Mouse (Mus musculus) liver, embryonic 12.5 days (tissue): ENCODE measurements around the gene Gpr3. TPM values are rescaled to one million over a fixed set of nuclear protein-coding genes. Genes with fewer than 3 reads are reported as not detected.

Experiments used
- ATAC-seq: fragments of 200-750 bp; cut with Nextera tagmentation; 2 replicates; pipeline ENCODE4 v1.8.0; 2017; ENCODE audit warnings: moderate number of reproducible peaks, mild to moderate bottlenecking, moderate library complexity
- H3K27ac ChIP-seq: fragments of 300-500 bp; sonication (generic); 2 replicates; pipeline ENCODE4 v1.5.1; 2016; ENCODE audit warnings: mild to moderate bottlenecking
- H3K27me3 ChIP-seq: fragments of 300-500 bp; sonication (generic); replicated peaks from 2 replicates; pipeline ENCODE4 v1.6.1; 2016; ENCODE audit warnings: mild to moderate bottlenecking, moderate library complexity
- H3K36me3 ChIP-seq: fragments of 300-500 bp; sonication (generic); 2 replicates; pipeline ENCODE4 v1.6.1; 2016; ENCODE audit warnings: mild to moderate bottlenecking, moderate library complexity
- H3K4me1 ChIP-seq: fragments of 300-500 bp; sonication (generic); 2 replicates; pipeline ENCODE4 v1.6.1; 2016
- H3K4me2 ChIP-seq: fragments of 300-500 bp; sonication (generic); 2 replicates; pipeline ENCODE4 v1.6.1; 2016; ENCODE audit warnings: mild to moderate bottlenecking, moderate library complexity
- H3K4me3 ChIP-seq: fragments of 300-500 bp; sonication (generic); 2 replicates; pipeline ENCODE4 v1.5.1; 2016; ENCODE audit warnings: mild to moderate bottlenecking, moderate library complexity
- H3K9ac ChIP-seq: fragments of 300-500 bp; sonication (generic); 2 replicates; pipeline ENCODE4 v1.6.1; 2016; ENCODE audit warnings: mild to moderate bottlenecking, moderate library complexity
- H3K9me3 ChIP-seq: fragments of 300-500 bp; sonication (generic); replicated peaks from 2 replicates; pipeline ENCODE4 v1.6.1; 2016; ENCODE audit warnings: mild to moderate bottlenecking, moderate library complexity
- WGBS: fragments of 180-500 bp; shearing (Covaris S2); methylation state at CpG from one replicate; pipeline ENCODE4 v1.1.7; 2016; ENCODE audit not compliant: insufficient replicate concordance; 5-methylcytosine and 5-hydroxymethylcytosine counted together
- polyA plus RNA-seq: library from polyadenylated mRNA; unstranded; fragments of >200 nt; fragmentation: Nextera tagmentation; extraction: Ambion mirVana; gene quantifications from 2 replicates; pipeline ENCODE4 v1.2.1, GENCODE M21; 2016

Gene Gpr3
- polyA plus RNA-seq, 1 experiment from 2014 or later: not detected

- Histone ChIP-seq H3K27ac (no peak overlapping the region), H3K4me1 (0 out of 2 replicates have a peak, but pooled peaks cover 2% of the 10 kb centered on the region), H3K27me3 (peaks cover 30% of the 10 kb centered on the region), H3K4me2 (no peak overlapping the region), H3K9me3 (no peaks in the 10 kb centered on the region), H3K4me3 (no peak overlapping the region), H3K36me3 (no peaks in the 10 kb centered on the region), H3K9ac (no peak overlapping the region)
- no peak for ATAC-seq
- 73% methylated on average over 8 of the region's 8 CpGs for WGBS
These were observed 17.2 kb upstream of the Gpr3 start for GRCm38 (mm10) chr4:133229582-133229981.

- peaks cover 38% of the 10 kb centered on the region for H3K27me3 ChIP-seq
These were observed 15.3 kb upstream of the Gpr3 start for GRCm38 (mm10) chr4:133227636-133228035.

GRCm38 (mm10) chr4:133226073-133226472 lies 13.7 kb upstream of the Gpr3 start:
- H3K4me2 ChIP-seq: no peak overlapping the region
- 57% methylated on average over 10 of the region's 10 CpGs for WGBS
- no peak for ATAC-seq

More at GRCm38 (mm10) chr4:133227636-133228035, 15.3 kb upstream of the Gpr3 start:
- ATAC-seq: no peak
- no peak overlapping the region for H3K27ac ChIP-seq
- H3K4me1 ChIP-seq: no peaks in the 10 kb centered on the region
- WGBS: 44% methylated on average over 8 of the region's 8 CpGs
- H3K4me2 ChIP-seq: no peak overlapping the region
- no peak overlapping the region for H3K9ac ChIP-seq
- no peak overlapping the region for H3K4me3 ChIP-seq
- H3K9me3 ChIP-seq: no peaks in the 10 kb centered on the region
- no peaks in the 10 kb centered on the region for H3K36me3 ChIP-seq

GRCm38 (mm10) chr4:133223875-133224274 lies 11.5 kb upstream of the Gpr3 start:
- peaks cover 67% of the 10 kb centered on the region for H3K27me3 ChIP-seq
- ATAC-seq: no peak
- no peaks in the 10 kb centered on the region for H3K9me3 ChIP-seq
- H3K4me3 ChIP-seq: no peak overlapping the region
- peaks cover 9% of the 10 kb centered on the region; the same call in 1 of the 2 replicates for H3K4me1 ChIP-seq
- H3K27ac ChIP-seq: no peak overlapping the region
- no peak overlapping the region for H3K9ac ChIP-seq
- 52% methylated on average over 5 of the region's 5 CpGs for WGBS
- no peaks in the 10 kb centered on the region for H3K36me3 ChIP-seq
- no peak overlapping the region for H3K4me2 ChIP-seq

More at GRCm38 (mm10) chr4:133226073-133226472, 13.7 kb upstream of the Gpr3 start:
- no peak overlapping the region for H3K27ac ChIP-seq
- peaks cover 45% of the 10 kb centered on the region for H3K27me3 ChIP-seq
- no peaks in the 10 kb centered on the region for H3K36me3 ChIP-seq
- H3K4me1 ChIP-seq: peaks cover 2% of the 10 kb centered on the region; the same call in 1 of the 2 replicates
- H3K9ac ChIP-seq: no peak overlapping the region
- no peaks in the 10 kb centered on the region for H3K9me3 ChIP-seq
- H3K4me3 ChIP-seq: no peak overlapping the region

DNA sequence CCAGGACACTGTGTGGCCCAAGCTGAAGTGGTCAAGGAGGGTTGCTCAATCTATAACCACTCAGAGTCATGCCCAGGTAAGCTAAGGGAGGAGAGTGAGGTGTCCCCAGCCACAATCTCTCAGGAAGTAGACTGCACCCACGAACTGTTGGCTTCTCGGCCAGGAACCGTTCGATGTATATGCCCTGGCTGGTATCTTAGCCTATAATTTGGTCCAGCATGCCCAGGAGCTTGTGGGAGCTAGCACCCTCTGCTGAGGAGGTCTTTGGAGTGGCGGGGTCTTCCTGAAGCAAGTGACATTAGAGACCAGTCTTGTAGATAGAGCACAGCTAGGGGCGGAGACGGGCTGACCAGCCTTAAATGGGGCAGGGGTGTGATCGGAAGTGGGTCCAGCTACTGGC lies 9.4 kb upstream of the Gpr3 start:
- Histone ChIP-seq H3K4me1 (peaks cover 9% of the 10 kb centered on the region; the same call in 1 of the 2 replicates), H3K9ac (no peak overlapping the region), H3K27ac (no peak overlapping the region), H3K27me3 (peaks cover 83% of the 10 kb centered on the region), H3K36me3 (no peaks in the 10 kb centered on the region), H3K9me3 (no peaks in the 10 kb centered on the region), H3K4me3 (no peak overlapping the region), H3K4me2 (no peak overlapping the region)
- 65% methylated on average over 8 of the region's 8 CpGs for WGBS
- no peak for ATAC-seq

GRCm38 (mm10) chr4:133220656-133221055 lies 8.3 kb upstream of the Gpr3 start:
- peak overlapping the region; percentile 31 for H3K4me3 ChIP-seq
- H3K4me2 ChIP-seq: peak overlapping the region; percentile 62
- no peaks in the 10 kb centered on the region for H3K9me3 ChIP-seq
- H3K36me3 ChIP-seq: no peaks in the 10 kb centered on the region
- H3K9ac ChIP-seq: peak overlapping the region; percentile 5; the same call in 1 of the 2 replicates
- WGBS: 6% methylated on average over 25 of the region's 25 CpGs
- H3K27me3 ChIP-seq: peaks cover 84% of the 10 kb centered on the region
- peaks cover 9% of the 10 kb centered on the region; the same call in 1 of the 2 replicates for H3K4me1 ChIP-seq
- 0 out of 2 replicates have a peak, but pooled peaks have one; percentile 32 for ATAC-seq
- no peak overlapping the region for H3K27ac ChIP-seq

- no peak for ATAC-seq
- H3K36me3 ChIP-seq: no peaks in the 10 kb centered on the region
- no peak overlapping the region for H3K4me2 ChIP-seq
- H3K9me3 ChIP-seq: no peaks in the 10 kb centered on the region
- 50% methylated on average over 3 of the region's 3 CpGs for WGBS
- H3K27me3 ChIP-seq: peaks cover 92% of the 10 kb centered on the region
- H3K4me3 ChIP-seq: no peak overlapping the region
- H3K9ac ChIP-seq: no peak overlapping the region
- peaks cover 9% of the 10 kb centered on the region; the same call in 1 of the 2 replicates for H3K4me1 ChIP-seq
- H3K27ac ChIP-seq: no peak overlapping the region
These were observed 6.4 kb upstream of the Gpr3 start for GRCm38 (mm10) chr4:133218745-133219144.

DNA sequence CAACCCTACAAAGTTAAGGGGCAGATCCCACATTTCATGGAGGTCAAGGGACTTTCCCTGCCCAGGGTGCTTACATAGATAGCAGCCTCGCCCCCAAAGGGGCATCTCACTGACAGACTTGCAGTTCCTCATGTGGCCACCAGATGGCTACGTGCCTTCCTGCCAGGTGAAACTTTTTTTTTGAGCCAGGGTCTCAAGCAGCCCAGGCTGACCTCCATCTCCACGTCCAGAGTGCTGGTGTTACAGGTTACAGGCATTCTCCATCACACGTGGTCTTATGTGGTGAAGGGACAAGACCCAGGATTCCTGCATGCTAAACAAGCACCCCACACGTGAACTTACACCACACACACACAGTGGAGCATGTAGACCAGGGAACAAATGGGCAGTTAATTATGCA lies 5.3 kb upstream of the Gpr3 start:
- WGBS: 5% methylated on average over 5 of the region's 5 CpGs

GRCm38 (mm10) chr4:133213661-133214060 lies 1.3 kb upstream of the Gpr3 start:
- 27% methylated on average over 10 of the region's 10 CpGs for WGBS
- Histone ChIP-seq H3K9me3 (no peaks in the 10 kb centered on the region), H3K4me2 (peak overlapping the region; percentile 95; the same call in 1 of the 2 replicates), H3K4me1 (peaks cover 19% of the 10 kb centered on the region), H3K36me3 (no peaks in the 10 kb centered on the region), H3K4me3 (no peak overlapping the region), H3K9ac (no peak overlapping the region), H3K27ac (no peak overlapping the region), H3K27me3 (peaks cover 92% of the 10 kb centered on the region)
- no peak for ATAC-seq

More for the DNA sequence above, 5.3 kb upstream of the Gpr3 start:
- no peaks in the 10 kb centered on the region for H3K9me3 ChIP-seq
- H3K27ac ChIP-seq: no peak overlapping the region
- no peak overlapping the region for H3K9ac ChIP-seq
- H3K4me1 ChIP-seq: peaks cover 19% of the 10 kb centered on the region
- no peak overlapping the region for H3K4me2 ChIP-seq
- H3K36me3 ChIP-seq: no peaks in the 10 kb centered on the region
- peaks cover 92% of the 10 kb centered on the region for H3K27me3 ChIP-seq
- H3K4me3 ChIP-seq: no peak overlapping the region
- ATAC-seq: no peak

DNA sequence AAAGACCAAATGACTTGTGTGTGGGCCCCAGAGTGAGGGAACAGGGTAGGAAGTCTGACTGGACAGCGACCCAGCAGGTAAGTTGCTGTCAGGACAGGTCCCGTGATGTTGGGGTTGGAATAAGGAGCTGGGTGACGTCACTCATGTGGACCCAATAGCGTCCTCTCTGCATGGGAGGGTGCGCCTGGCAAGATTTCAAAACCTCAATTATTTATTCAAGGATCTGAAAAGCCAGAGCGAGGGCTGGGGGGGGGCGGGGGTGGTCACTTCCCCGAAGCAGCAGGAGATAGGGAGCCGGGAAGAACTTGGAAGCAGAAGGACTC lies 893 bp upstream of the Gpr3 start:
- Histone ChIP-seq H3K4me3 (no peak overlapping the region), H3K36me3 (no peaks in the 10 kb centered on the region), H3K27ac (no peak overlapping the region), H3K9ac (no peak overlapping the region), H3K9me3 (no peaks in the 10 kb centered on the region), H3K27me3 (peaks cover 92% of the 10 kb centered on the region), H3K4me1 (peaks cover 19% of the 10 kb centered on the region), H3K4me2 (peak overlapping the region; percentile 95)
- no peak for ATAC-seq
- WGBS: 4% methylated on average over 9 of the region's 9 CpGs

GRCm38 (mm10) chr4:133212562-133213267 lies 379 bp upstream of the Gpr3 start:
- no peak overlapping the region for H3K27ac ChIP-seq

GRCm38 (mm10) chr4:133210788-133211390 lies 1.4 kb downstream of the Gpr3 start:
- no peak for ATAC-seq
- no peak overlapping the region for H3K27ac ChIP-seq
- peaks cover 19% of the 10 kb centered on the region for H3K4me1 ChIP-seq
- H3K27me3 ChIP-seq: peaks cover 80% of the 10 kb centered on the region
- no peaks in the 10 kb centered on the region for H3K9me3 ChIP-seq
- no peak overlapping the region for H3K4me2 ChIP-seq
- H3K9ac ChIP-seq: no peak overlapping the region
- no peak overlapping the region for H3K4me3 ChIP-seq
- 81% methylated on average over 19 of the region's 19 CpGs for WGBS
- no peaks in the 10 kb centered on the region for H3K36me3 ChIP-seq

More at GRCm38 (mm10) chr4:133212562-133213267, 379 bp upstream of the Gpr3 start:
- Histone ChIP-seq H3K9ac (peak overlapping the region; percentile 54; the same call in 1 of the 2 replicates), H3K27me3 (peaks cover 92% of the 10 kb centered on the region), H3K4me3 (peak overlapping the region; percentile 65), H3K9me3 (no peaks in the 10 kb centered on the region), H3K4me2 (peak overlapping the region; percentile 95), H3K36me3 (no peaks in the 10 kb centered on the region), H3K4me1 (peaks cover 19% of the 10 kb centered on the region)
- WGBS: 3% methylated on average over 44 of the region's 44 CpGs
- ATAC-seq: peak; percentile 79
